Mouse (Mus musculus): ENCODE measurements around the gene Rbbp4. TPM values are rescaled to one million over a fixed set of nuclear protein-coding genes. Genes with fewer than 3 reads are reported as not detected.
"Not testable (repeated sequence)": the region's sequence is repeated elsewhere in the genome, so short reads cannot be mapped to it uniquely, and the experiment has no call there.

Rbbp4 gene
- polyA plus RNA-seq (2017; shearing (Covaris generic)) = 100 to 1,000 TPM; 252 to 315 TPM

- ATAC-seq = peak; percentile 89
Measured at GRCm38 (mm10) chr4:129335216-129336074, at the start of gene Rbbp4, which contains the start of gene Zbtb8os. TSS of gene Rbbp4 (minus strand) at chr4:129335370. TSS of gene Zbtb8os (plus strand) at chr4:129335695.

- ATAC-seq = no peak
Measured at GRCm38 (mm10) chr4:129384440-129384839, 49.3 kb upstream of the Rbbp4 start.

GRCm38 (mm10) chr4:129383586-129383985 is 48.4 kb upstream of the Rbbp4 start:
- no peak for ATAC-seq

GRCm38 (mm10) chr4:129382488-129382887 is 47.3 kb upstream of the Rbbp4 start:
- no peak for ATAC-seq

- no peak for ATAC-seq
Measured at GRCm38 (mm10) chr4:129382029-129382428, 46.9 kb upstream of the Rbbp4 start.

- ATAC-seq = no peak
Measured at GRCm38 (mm10) chr4:129381148-129381547, 46.0 kb upstream of the Rbbp4 start.

GRCm38 (mm10) chr4:129379805-129380204 is 44.6 kb upstream of the Rbbp4 start:
- no peak for ATAC-seq

GRCm38 (mm10) chr4:129377601-129378390 is 42.6 kb upstream of the Rbbp4 start, which contains the start of gene Zbtb8a:
TSS of gene Zbtb8a (minus strand) at chr4:129378116.
- ATAC-seq = peak; percentile 46

GRCm38 (mm10) chr4:129376961-129377545 is 41.9 kb upstream of the Rbbp4 start:
- ATAC-seq = peak; percentile 44

- ATAC-seq = no peak
Measured at GRCm38 (mm10) chr4:129375821-129376220, 40.7 kb upstream of the Rbbp4 start.

- ATAC-seq = no peak
Measured at GRCm38 (mm10) chr4:129375000-129375399, 39.8 kb upstream of the Rbbp4 start.

GRCm38 (mm10) chr4:129374219-129374755 is 39.1 kb upstream of the Rbbp4 start:
- no peak for ATAC-seq

- ATAC-seq = peak; percentile 72
Measured at GRCm38 (mm10) chr4:129373202-129373976, 38.2 kb upstream of the Rbbp4 start.

- no peak for ATAC-seq
Measured at GRCm38 (mm10) chr4:129371391-129371790, 36.2 kb upstream of the Rbbp4 start.

- ATAC-seq = peak; percentile 94
Measured at GRCm38 (mm10) chr4:129365224-129365623, 30.1 kb upstream of the Rbbp4 start.

- peak; percentile 67 for ATAC-seq
Measured at GRCm38 (mm10) chr4:129364379-129364778, 29.2 kb upstream of the Rbbp4 start.

GRCm38 (mm10) chr4:129363463-129363862 is 28.3 kb upstream of the Rbbp4 start:
- no peak for ATAC-seq

- ATAC-seq = no peak
Measured at GRCm38 (mm10) chr4:129362771-129363170, 27.6 kb upstream of the Rbbp4 start.

GRCm38 (mm10) chr4:129362238-129362637 is 27.1 kb upstream of the Rbbp4 start:
- ATAC-seq = not testable (repeated sequence)

GRCm38 (mm10) chr4:129357613-129358163 is 22.5 kb upstream of the Rbbp4 start:
- ATAC-seq = no peak

GRCm38 (mm10) chr4:129354236-129354635 is 19.1 kb upstream of the Rbbp4 start:
- no peak for ATAC-seq

- ATAC-seq = no peak
Measured at GRCm38 (mm10) chr4:129353176-129353575, 18.0 kb upstream of the Rbbp4 start.
